Mouse (Mus musculus) layer of hippocampus, adult 8-10 months (tissue): Measurements from ENCODE around the gene Taar7e. TPM values are rescaled to one million over a fixed set of nuclear protein-coding genes. Genes with fewer than 3 reads are reported as not detected.
A peak's percentile ranks its signal among the peaks of the same experiment; 100 is the strongest.
"Not testable (repeated sequence)": the region's sequence is repeated elsewhere in the genome, so short reads cannot be mapped to it uniquely, and the experiment has no call there.

ENCODE experiments used
- DNase-seq, 2 experiments: peaks; one replicate each; pipeline ENCODE4 v3.0.0; 2022; ENCODE audit warnings: low spot score in 2 of 2
- total RNA-seq, 4 experiments: library from RNA; stranded (reverse); gene quantifications; 2 replicates each; pipeline ENCODE4 v1.2.4; 2022

Gene Taar7e
- total RNA-seq: not detected

DNA sequence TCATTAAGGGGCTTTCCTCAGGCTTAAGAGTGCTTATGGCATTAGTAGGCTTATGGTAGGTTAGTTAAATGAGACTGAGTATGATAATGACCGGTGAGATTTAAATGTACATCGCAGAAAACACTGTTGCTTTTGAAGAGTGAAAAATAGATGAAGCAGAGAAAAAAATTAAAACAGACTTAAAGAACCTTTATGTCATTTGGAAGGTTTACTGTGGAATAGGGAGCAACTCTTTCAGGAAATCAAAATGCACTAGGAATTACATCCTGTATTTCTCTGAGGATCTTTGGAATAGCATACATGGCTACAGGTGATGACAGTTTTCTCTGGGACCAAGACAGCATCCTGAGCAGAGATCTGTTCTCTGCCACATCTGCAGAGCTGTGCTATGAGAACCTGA, at the start of gene Taar7e:
Taar7e (plus strand) TSS at position 301 of the 400 bp plus-strand sequence.
- no peak for DNase-seq

DNA sequence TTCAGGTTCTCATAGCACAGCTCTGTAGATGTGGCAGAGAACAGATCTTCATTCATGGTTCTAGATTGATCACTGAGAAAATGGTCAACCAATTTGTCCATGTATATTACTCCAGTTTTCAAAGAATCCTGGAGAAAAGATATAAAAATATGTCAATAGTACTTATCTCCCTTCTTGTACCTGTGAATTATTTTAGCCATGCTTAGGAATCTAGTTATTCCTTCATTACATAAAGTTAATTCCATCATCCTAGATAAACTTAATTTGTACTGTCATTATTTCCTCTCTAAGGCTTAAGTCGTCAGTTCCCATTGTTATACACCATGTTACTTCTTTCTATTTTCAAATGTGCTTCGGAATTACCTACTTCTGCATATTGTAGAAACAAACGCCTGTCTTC, 44.0 kb upstream of the Taar7e start, which contains the start of gene Taar7a:
Taar7a (minus strand) TSS at position 101 of the 400 bp plus-strand sequence.
- DNase-seq: no peak

DNA sequence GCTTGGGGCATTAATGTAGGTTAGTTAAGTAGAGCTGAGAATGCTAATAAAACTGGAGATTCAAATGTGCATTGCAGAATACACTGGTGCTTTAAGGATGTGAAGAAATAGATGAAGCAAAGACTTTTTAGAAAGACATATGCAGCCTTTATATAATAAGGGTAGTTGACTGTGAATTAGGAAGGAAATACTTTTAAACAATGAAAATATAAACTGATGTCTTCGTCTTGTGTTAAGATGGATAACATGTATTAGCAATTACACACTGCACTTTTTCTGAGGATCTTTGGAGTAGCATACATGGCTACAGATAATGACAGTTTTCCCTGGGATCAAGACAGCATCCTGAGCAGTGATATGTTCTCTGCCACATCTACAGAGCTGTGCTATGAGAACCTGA, 37.8 kb upstream of the Taar7e start, which contains the start of gene Taar7b:
Taar7b (plus strand) TSS at position 301 of the 400 bp plus-strand sequence.
- no peak for DNase-seq

DNA sequence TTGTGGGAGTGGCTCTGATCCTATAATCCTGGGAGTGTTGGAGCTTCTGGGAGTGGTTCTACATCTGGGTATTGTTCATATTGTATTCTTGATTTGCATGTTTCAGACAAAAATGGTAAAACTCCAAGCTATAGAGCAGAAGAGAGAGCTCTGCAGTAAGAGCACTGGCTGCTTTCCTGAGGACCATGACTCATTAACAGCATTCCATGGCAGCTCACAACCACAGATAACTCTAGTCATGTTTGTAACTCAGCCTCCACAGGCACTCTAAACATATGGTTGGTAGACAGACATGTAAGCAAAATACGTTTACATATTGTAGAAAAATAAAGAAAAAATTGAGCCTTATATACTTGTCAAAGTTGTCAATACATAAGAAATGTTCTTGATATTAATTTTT, 31.0 kb upstream of the Taar7e start:
- no peak for DNase-seq

DNA sequence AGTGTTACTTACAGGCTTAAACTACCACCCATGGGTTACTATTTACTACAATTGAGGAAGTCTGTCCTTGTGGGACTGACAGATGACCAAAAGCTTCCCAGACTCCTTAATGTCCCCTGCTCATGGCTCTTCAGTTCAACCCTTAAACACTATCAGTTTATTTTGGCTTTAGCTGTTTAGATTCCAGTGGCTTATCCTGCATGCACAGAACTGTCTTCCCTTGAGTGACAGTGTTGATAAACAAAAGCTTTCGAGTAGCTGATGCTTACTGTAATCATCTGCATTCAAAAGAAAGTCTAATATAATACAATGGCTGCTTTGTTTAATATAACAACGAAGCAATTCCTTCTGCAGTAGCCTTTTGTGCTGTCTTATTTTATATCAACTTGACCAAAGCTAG, 30.4 kb upstream of the Taar7e start:
- DNase-seq: no peak

DNA sequence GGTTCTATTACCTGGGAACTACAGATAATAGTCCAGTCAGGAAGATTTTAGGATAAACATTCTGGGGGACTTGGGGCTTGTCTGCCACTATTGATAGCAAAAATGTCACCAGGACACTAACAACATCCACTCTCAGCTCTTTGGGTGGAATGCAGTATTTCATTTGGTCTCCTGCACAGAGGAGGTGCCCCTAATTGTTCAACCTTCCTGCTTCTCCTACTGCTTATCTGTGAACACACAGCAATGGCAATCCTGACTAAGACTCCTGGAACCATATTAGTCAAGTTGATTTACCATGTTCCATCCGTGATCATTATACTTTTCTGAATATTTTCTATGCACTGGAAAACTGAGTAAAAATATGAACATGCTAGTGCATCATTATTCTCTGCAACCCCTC, 29.3 kb upstream of the Taar7e start:
- no peak for DNase-seq

DNA sequence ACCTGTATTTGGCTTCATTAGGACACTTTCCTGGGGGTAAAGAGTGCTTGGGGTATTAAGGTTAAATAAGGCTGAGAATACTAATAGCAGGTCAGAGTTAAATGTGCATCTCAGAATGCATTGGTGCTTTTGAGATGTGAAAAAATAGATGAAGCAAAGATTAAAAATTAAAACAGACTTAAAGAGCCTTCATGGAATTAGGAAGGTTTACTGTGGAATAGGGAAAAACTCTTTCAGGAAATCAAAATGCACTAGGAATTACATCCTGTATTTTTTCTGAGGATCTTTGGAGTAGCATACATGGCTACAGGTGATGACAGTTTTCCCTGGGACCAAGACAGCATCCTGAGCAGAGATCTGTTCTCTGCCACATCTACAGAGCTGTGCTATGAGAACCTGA, 10.5 kb upstream of the Taar7e start, which contains the start of gene Taar7d:
Taar7d (plus strand) TSS at position 301 of the 400 bp plus-strand sequence.
- DNase-seq: no peak

DNA sequence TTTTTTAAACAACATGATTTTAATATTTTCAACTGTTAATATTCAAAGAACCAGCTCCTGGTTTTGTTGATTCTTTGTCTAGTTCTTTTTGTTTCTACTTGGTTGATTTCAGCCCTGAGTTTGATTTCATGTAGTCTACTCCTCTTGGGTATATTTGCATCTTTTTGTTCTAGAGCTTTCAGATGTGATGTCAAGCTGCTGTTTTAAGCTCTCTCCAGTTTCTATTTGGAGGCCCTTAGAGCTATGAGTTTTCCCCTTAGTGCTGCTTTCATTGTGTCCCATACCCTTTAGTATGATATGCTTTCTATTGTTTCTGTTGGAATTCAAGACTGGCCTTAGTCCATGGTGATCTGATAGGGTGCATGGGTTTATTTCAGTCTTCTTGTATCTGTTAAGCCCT, 6.1 kb upstream of the Taar7e start:
- no peak for DNase-seq

DNA sequence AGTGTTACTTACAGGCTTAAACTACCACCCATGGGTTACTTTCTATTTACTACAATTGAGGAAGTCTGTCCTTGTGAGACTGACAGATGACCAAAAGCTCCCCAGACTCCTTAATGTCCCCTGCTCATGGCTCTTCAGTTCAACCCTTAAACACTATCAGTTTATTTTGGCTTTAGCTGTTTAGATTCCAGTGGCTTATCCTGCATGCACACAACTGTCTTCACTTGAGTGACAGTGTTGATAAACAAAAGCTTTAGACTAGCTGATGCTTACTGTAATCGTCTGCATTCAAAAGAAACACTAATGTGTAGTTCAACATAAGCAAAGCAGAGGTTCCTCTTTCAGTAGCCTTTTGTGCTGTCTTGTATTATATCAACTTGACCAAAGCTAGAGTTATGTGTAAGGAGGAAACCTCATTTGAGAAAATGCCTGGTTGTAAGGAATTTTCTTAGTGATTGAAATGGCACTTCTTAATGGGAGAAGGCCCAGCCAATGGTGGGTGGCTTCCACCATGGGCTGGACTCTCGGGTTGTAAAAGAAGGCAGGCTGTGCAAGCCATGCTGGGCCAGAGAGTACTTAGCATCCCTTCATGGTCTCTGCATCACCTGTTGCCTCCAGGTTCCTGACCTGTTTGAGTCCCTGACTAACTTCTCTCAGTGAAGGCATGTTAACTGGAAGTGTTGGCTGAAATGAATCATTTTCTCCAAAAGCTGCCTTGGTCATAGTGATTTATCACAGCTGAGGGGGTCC, 2.9 kb downstream of the Taar7e start:
- no peak for DNase-seq

DNA sequence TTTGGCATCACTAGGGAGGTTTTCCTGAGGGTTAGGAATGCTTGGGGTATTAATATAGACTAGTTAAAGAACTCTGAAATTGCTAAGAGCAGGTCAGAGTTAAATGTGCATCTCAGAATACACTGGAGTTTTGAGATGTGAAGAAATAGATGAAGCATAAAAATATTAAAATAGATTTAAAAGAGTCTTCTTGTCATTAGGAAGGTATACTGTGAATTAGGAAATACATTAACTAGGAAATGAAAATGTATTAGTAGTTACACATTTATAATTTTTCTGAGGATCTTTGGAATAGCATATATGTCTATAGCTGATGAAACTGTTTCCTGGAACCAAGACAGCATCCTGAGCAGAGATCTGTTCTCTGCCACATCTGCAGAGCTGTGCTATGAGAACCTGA, 11.8 kb downstream of the Taar7e start, which contains the start of gene Taar7f:
Taar7f (plus strand) TSS at position 301 of the 400 bp plus-strand sequence.
- DNase-seq: no peak

DNA sequence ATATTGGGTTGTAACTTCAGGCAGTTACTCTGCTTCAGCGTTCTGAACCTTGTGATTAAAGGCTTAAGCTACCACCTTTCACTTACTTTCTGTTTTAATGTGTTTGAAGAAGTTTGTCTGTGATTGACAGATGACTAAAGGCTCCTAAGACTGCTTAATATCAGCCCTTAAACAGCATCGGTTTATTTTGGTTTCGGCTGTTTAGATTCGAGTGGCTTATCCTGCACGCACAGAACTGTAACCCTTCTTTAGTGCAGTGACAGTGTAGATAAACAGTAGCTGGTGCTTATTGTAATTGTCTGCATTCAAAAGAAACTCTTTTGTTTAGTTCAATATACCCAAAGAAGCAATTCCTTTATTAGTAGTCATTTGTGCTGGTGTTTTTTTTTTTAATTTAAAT, 14.6 kb downstream of the Taar7e start:
- no peak for DNase-seq

DNA sequence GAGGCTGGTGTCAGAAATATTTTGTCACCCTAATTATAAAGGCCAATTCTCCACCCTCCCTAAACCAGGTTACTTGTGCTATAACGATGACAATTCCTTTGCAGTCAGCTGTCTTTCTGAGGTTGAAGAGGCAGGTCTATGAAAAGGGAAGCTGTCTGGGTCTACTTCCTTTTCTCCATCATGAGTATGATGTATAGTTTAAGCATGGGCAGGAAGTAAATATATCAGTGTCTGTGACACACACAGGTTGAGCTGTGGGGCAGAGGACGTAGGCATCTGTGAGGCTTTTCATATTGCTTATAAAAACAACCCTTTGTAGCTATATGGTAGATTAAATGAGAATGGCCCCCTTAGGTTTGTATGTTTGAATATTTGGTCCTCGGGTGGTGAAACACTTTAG, 21.6 kb downstream of the Taar7e start:
- DNase-seq: no peak

DNA sequence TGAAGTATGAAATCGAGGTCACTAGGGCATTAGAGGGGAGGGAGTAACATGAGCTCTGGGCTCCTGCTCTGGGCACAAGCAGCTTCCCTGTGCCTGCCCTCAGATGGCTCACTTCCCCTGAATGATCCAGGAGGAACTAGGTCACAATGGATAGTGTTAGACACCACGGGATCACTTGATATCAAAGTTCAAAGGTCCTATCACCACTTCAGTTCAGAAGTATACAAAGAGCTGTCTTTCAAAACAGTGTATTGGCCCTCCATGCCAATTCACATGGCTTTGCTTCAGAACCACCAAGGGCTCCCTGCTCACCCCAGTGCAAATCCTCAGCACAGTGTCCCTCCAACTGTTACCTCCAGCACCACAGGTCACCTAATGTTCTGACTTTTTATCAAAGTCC, 37.3 kb downstream of the Taar7e start:
- DNase-seq: not testable (repeated sequence)

DNA sequence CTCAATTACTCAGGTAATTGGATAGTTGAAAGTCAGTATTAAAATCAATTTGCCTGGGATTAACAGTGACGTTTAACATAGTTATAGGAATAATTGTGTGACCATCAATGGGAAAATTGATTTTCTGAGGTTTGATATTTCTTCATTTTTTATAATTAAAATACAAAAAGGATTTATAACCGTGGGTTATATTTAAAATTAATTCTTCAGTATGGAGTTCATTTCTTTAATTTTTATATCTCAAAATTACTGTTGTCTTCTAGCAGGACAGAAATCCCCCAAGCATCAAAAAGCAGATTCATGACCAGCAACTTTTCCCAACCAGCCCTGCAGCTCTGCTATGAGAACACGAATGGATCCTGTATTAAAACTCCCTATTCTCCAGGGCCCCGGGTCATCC, 38.8 kb downstream of the Taar7e start, which contains the start of gene Taar8a:
Taar8a (plus strand) TSS at position 301 of the 400 bp plus-strand sequence.
- not testable (repeated sequence) for DNase-seq

DNA sequence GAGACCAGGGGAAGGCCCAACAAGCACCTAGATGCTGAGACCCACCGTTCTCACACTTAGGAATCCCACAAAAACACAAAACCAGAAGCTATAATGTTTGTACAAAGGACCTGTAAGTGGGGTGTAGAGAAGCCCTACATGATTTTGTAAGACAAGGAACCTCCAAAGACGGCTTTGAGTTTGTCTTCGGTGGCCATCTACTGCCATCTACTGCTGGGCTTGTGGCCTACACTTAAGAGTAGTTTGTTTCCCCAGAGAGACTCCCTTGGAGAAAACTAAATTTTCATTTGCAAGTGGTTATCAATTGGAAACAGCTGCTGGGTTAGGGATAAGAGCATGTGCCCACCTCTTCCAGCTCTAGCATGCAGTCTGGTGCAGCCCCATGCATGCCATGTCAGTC, 42.8 kb downstream of the Taar7e start:
- DNase-seq: peak; percentile 2 to 34

DNA sequence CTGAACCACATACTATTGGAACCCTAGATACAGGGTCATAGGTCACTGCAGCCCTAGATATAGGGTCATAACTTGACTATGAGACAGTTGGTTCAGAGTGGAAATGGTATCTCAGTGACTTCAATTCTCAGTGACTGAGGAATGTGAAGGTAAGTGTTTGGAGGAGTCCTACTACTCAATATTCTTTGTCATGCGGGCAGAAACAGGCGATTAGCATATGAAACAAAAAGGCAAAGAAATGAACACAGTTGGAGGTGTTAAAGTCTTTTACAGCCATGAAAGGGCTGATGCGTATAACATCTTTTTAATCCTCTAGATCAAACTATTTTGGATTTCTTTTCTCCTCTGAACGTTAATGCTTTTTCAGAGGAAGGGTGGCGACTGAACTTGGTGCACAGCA, 48.5 kb downstream of the Taar7e start:
- DNase-seq: no peak

DNA sequence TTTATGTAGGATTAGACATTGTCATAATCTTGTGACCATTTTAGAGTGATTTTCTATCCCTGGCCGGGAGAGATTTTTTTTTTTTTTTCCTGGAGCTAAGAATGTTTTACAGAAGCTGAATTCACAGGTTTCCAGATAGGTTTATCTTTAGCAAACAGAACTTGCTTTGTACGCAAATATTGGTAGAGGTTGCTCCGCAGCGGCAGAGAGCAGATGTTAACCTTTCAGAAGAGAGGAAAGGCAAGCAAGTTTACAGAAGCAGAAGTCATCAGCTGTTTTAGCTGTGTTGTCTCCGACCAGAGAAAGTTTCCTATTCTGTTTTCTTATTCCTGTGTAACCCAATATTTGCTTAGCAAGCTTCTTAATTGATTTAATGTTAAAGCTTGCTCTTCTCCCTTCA, 49.1 kb downstream of the Taar7e start:
- no peak for DNase-seq

DNA sequence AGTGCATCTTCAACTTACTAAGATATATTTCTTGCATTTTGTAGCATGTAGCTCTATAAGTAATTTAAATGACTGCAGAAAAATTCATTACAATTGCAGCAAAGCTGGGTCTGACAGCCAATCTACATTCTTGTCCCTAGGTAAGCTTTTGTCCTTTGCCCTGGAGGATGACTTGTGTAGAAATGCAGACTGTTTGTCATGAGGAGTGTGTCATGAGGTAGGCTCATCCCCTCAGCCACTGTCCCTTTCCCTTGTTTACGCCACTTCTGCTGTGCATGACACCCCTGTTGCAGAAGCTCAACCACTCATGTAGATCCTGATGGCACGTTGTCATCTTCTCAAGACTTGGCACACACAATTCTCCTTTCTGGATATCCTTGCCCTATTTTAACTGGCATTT, 49.8 kb downstream of the Taar7e start:
- DNase-seq: no peak

Other genes with a start within 250 kb of the Taar7e start
- gene Slc18b1, start 240.6 kb upstream of the Taar7e start, total RNA-seq: 10 to 100 TPM; 25.1 to 32.1 (median 29.6) TPM
- gene Vnn3, start 186.2 kb upstream of the Taar7e start, total RNA-seq: under 1 TPM in 3 of 4 experiments, not detected in 1; 0.17 to 0.36 (median 0.35) TPM
- gene Vnn1, start 142.9 kb upstream of the Taar7e start, total RNA-seq: not detected
- gene Taar1, start 117.3 kb upstream of the Taar7e start, total RNA-seq: not detected
- gene Taar2, start 99.0 kb upstream of the Taar7e start, total RNA-seq: not detected
- gene Taar3, start 88.1 kb upstream of the Taar7e start, total RNA-seq: not detected
- not detected for gene Taar4, start 77.1 kb upstream of the Taar7e start, total RNA-seq
- gene Taar5, start 66.9 kb upstream of the Taar7e start, total RNA-seq: not detected
- gene Taar6, start 52.0 kb upstream of the Taar7e start, total RNA-seq: not detected
- gene Taar7a, start 44.1 kb upstream of the Taar7e start, total RNA-seq: not detected
- gene Taar7b, start 37.7 kb upstream of the Taar7e start, total RNA-seq: not detected
- gene Taar7d, start 10.4 kb upstream of the Taar7e start, total RNA-seq: not detected
- gene Taar7f, start 11.9 kb downstream of the Taar7e start, total RNA-seq: not detected
- not detected for gene Taar8a, start 38.9 kb downstream of the Taar7e start, total RNA-seq
- gene Taar8b, start 54.7 kb downstream of the Taar7e start, total RNA-seq: not detected
- gene Taar8c, start 64.3 kb downstream of the Taar7e start, total RNA-seq: not detected
- gene Taar9, start 71.9 kb downstream of the Taar7e start, total RNA-seq: not detected
- 100 to 1,000 TPM; 113 to 155 (median 140) TPM for gene Stx7, start 111.7 kb downstream of the Taar7e start, total RNA-seq
- gene Moxd1, start 185.9 kb downstream of the Taar7e start, total RNA-seq: 10 to 100 TPM in 1 of 4 experiments, 1 to 10 TPM in 3; 7.0 to 10.9 (median 7.5) TPM